Comparison of ENCODE assay signal across 14 mouse cellular contexts in the genomic region with DNA sequence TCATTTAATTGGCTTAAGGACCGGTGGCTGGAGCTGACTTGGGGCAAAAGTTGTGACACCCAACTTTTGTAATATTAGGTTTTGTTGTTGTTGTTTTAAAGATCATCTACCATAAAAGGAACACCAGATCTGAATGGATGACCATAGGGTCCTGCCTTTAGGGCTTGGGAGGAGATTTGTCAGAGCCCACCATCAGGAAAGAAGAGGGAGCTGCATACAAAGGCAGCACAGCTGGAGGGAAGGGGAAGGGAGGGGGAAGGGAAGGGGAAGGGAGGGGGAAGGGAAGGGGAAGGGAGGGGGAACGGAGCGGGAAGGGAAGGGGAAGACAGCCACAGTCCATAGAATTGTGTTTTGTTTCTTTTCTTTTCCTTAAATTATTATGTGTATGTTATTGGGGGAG. TPM values are rescaled to one million over a fixed set of nuclear protein-coding genes. Genes with fewer than 3 reads are reported as not detected.
DNase-seq lines count a peak whose midpoint lies in the region; ATAC-seq and TF ChIP-seq lines count a peak whose summit lies in the region.
"Had no signal": no experiment of that assay in that cellular context is flagged by ENCODE, and none has a peak within 500 bp of the region (broad histone marks: within the 10 kb centered on the region; RNA-seq: fewer than 3 reads in every experiment).

No protein-coding gene starts in this region.

- no peak for ATAC-seq in kidney, postnatal 0 days (replicated peaks; ENCODE audit: low FRiP score, low read depth)
- no peak for ATAC-seq in cerebellum, adult (ENCODE audit: insufficient number of reproducible peaks, low FRiP score, low TSS enrichment)

- H3K4me2 ChIP-seq in kidney, postnatal 0 days (ENCODE audit: low read length), result peak overlapping the region; percentile 83; the same call in 1 of the 2 replicates

- H3K9ac ChIP-seq in kidney, postnatal 0 days (ENCODE audit: low read depth, low read length), result no peak overlapping the region

- H3K27ac ChIP-seq in gastrocnemius, adult 2 months, result peak overlapping the region; percentile 88
- H3K27ac ChIP-seq in kidney, postnatal 0 days, result peak overlapping the region; percentile 73; the same call in 1 of the 2 replicates
- H3K27ac ChIP-seq in bone marrow macrophage, adult 2 months (ENCODE audit: insufficient read depth, low read depth, low read length), result peak overlapping the region; percentile 84
- peak overlapping the region; percentile 97 for H3K27ac ChIP-seq in macrophage
- H3K27ac ChIP-seq in hindbrain, embryonic 10.5 days, result no peak overlapping the region

- no peaks in the 10 kb centered on the region for H3K27me3 ChIP-seq in kidney, postnatal 0 days (ENCODE audit: insufficient read depth, low read length)
- H3K27me3 ChIP-seq in hindbrain, embryonic 10.5 days (ENCODE audit: insufficient read depth, poor library complexity, severe bottlenecking), result peaks cover 32% of the 10 kb centered on the region
- H3K27me3 ChIP-seq: Patski had no signal

- 33% methylated on average over 3 of the region's 3 CpGs for WGBS in kidney, postnatal 0 days
- 40% methylated on average over 1 of the region's 3 CpGs for WGBS in macrophage (ENCODE audit: missing documents)
- WGBS in hindbrain, embryonic 10.5 days, result 12% methylated on average over 3 of the region's 3 CpGs

- H3K36me3 ChIP-seq in kidney, postnatal 0 days (ENCODE audit: insufficient read depth, low read length), result no peaks in the 10 kb centered on the region
- H3K36me3 ChIP-seq in macrophage (ENCODE audit: inconsistent target), result peaks cover 7% of the 10 kb centered on the region; the same call in 1 of the 2 replicates
- no peaks in the 10 kb centered on the region for H3K36me3 ChIP-seq in hindbrain, embryonic 10.5 days

- TF ChIP-seq POLR2A in bone marrow macrophage, adult 2 months (IDR thresholded peaks at IDR 0.05; ENCODE audit: borderline replicate concordance, low read depth, low read length), result no peak

- H3K9me3 ChIP-seq in kidney, postnatal 0 days (replicated peaks; ENCODE audit: low read length), result no peaks in the 10 kb centered on the region
- no peaks in the 10 kb centered on the region for H3K9me3 ChIP-seq in hindbrain, embryonic 10.5 days

- TF ChIP-seq CTCF in gastrocnemius, adult 2 months (IDR thresholded peaks at IDR 0.05), result no peak
- no peak for TF ChIP-seq CTCF in kidney, postnatal 0 days (IDR thresholded peaks at IDR 0.05; ENCODE audit: low read depth)
- no peak for TF ChIP-seq CTCF in bone marrow macrophage, adult 2 months (IDR thresholded peaks at IDR 0.05; ENCODE audit: low read depth, low read length)

- H3K4me3 ChIP-seq in gastrocnemius, adult 2 months, result peak overlapping the region; percentile 73
- H3K4me3 ChIP-seq in kidney, postnatal 0 days (replicated peaks; ENCODE audit: low read depth, low read length), result no peak overlapping the region
- peak overlapping the region; percentile 96; the same call in 1 of the 2 replicates for H3K4me3 ChIP-seq in bone marrow macrophage, adult 2 months (ENCODE audit: insufficient read depth, low read length)
- H3K4me3 ChIP-seq in macrophage (ENCODE audit: inconsistent target), result peak overlapping the region; percentile 98
- no peak overlapping the region for H3K4me3 ChIP-seq in hindbrain, embryonic 10.5 days

- peaks cover 61% of the 10 kb centered on the region for H3K79me2 ChIP-seq in macrophage (ENCODE audit: inconsistent target)

- no peak for DNase-seq in gastrocnemius, adult 2 months
- no peak for DNase-seq in gastrocnemius, postnatal 10 days
- no peak for DNase-seq in kidney, postnatal 0 days (ENCODE audit: low spot score)
- no peak for DNase-seq in kidney, postnatal 4 days
- DNase-seq in hindbrain, embryonic 10.5 days (ENCODE audit: low spot score), result no peak
- DNase-seq: cerebellum, adult 11 months had no signal

- peaks cover 24% of the 10 kb centered on the region; the same call in 1 of the 2 replicates for H3K4me1 ChIP-seq in kidney, postnatal 0 days (replicated peaks; ENCODE audit: insufficient read depth, low read length)
- H3K4me1 ChIP-seq in bone marrow macrophage, adult 2 months (ENCODE audit: control insufficient read depth, insufficient read depth, low read length), result peaks cover 43% of the 10 kb centered on the region
- peaks cover 21% of the 10 kb centered on the region for H3K4me1 ChIP-seq in hindbrain, embryonic 10.5 days (replicated peaks)

- intact Hi-C loops in gastrocnemius, adult 2 months (cut with DNase I), result no loop called here

RNA-seq across cellular contexts. Expression of a gene that starts 0.8 kb away (rescaled TPM):
- 1 to 10 TPM; 5.9 to 9.0 TPM for total RNA-seq in gastrocnemius, adult 2 months (2021)
- total RNA-seq in gastrocnemius, postnatal 10 days (2021), result 10 to 100 TPM; 18.0 to 20.0 TPM
- 17.6 and 18.3 TPM in 2 replicates for polyA plus RNA-seq in kidney, postnatal 0 days (2015; fragmentation: Nextera tagmentation; extraction: Ambion mirVana)
- 85.2 and 95.7 TPM in 2 replicates for polyA plus RNA-seq in bone marrow macrophage, adult 2 months (2012; ENCODE audit: insufficient read depth, insufficient read length, missing spikeins)
- total RNA-seq in macrophage (2018; cell fraction: chromatin; rRNA removed), result 1,000 to 10,000 TPM in 1 of 26 experiments, 100 to 1,000 TPM in 25; 272 to 1,028 (median 411) TPM
- total RNA-seq in macrophage (2018; cell fraction: cytosol; rRNA removed), result 100 to 1,000 TPM; 113 to 207 (median 161) TPM
- 100 to 1,000 TPM; 245 to 755 (median 378) TPM for total RNA-seq in macrophage (2018; cell fraction: nucleus; rRNA removed)
- polyA plus RNA-seq in macrophage (2018), result 66.7 to 127 TPM (median 117 TPM) in 3 replicates
- 3.0 and 3.5 TPM in 2 replicates for polyA plus RNA-seq in hindbrain, embryonic 10.5 days (2016; fragmentation: Nextera tagmentation; extraction: Ambion mirVana)

RNA-seq across cellular contexts. Expression of a gene that starts 28.4 kb away (rescaled TPM):
- total RNA-seq in gastrocnemius, adult 2 months (2021), result 1 to 10 TPM; 3.8 to 4.6 TPM
- 1 to 10 TPM; 3.9 to 5.7 TPM for total RNA-seq in gastrocnemius, postnatal 10 days (2021)
- 10.9 and 12.1 TPM in 2 replicates for polyA plus RNA-seq in kidney, postnatal 0 days (2015; fragmentation: Nextera tagmentation; extraction: Ambion mirVana)
- polyA plus RNA-seq in bone marrow macrophage, adult 2 months (2012; ENCODE audit: insufficient read depth, insufficient read length, missing spikeins), result 6.0 and 7.2 TPM in 2 replicates
- 10 to 100 TPM in 11 of 26 experiments, 1 to 10 TPM in 15; 2.7 to 18.4 (median 8.4) TPM for total RNA-seq in macrophage (2018; cell fraction: chromatin; rRNA removed)
- total RNA-seq in macrophage (2018; cell fraction: cytosol; rRNA removed), result 1 to 10 TPM; 2.5 to 7.7 (median 5.8) TPM
- 10 to 100 TPM in 1 of 26 experiments, 1 to 10 TPM in 25; 1.9 to 10.7 (median 5.0) TPM for total RNA-seq in macrophage (2018; cell fraction: nucleus; rRNA removed)
- 5.1 to 8.0 TPM (median 5.6 TPM) in 3 replicates for polyA plus RNA-seq in macrophage (2018)
- polyA plus RNA-seq in hindbrain, embryonic 10.5 days (2016; fragmentation: Nextera tagmentation; extraction: Ambion mirVana), result 25.7 and 25.9 TPM in 2 replicates

RNA-seq across cellular contexts. Expression of a gene that starts 31.7 kb away (rescaled TPM):
- total RNA-seq in gastrocnemius, adult 2 months (2021), result not detected
- total RNA-seq in gastrocnemius, postnatal 10 days (2021), result not detected
- polyA plus RNA-seq in kidney, postnatal 0 days (2015; fragmentation: Nextera tagmentation; extraction: Ambion mirVana), result not detected in 2 replicates
- not detected in 2 replicates for polyA plus RNA-seq in bone marrow macrophage, adult 2 months (2012; ENCODE audit: insufficient read depth, insufficient read length, missing spikeins)
- total RNA-seq in macrophage (2018; cell fraction: chromatin; rRNA removed), result not detected
- under 1 TPM in 1 of 26 experiments, not detected in 25; 0.29 TPM for total RNA-seq in macrophage (2018; cell fraction: cytosol; rRNA removed)
- total RNA-seq in macrophage (2018; cell fraction: nucleus; rRNA removed), result not detected
- not detected in 3 replicates for polyA plus RNA-seq in macrophage (2018)
- polyA plus RNA-seq in hindbrain, embryonic 10.5 days (2016; fragmentation: Nextera tagmentation; extraction: Ambion mirVana), result not detected in 2 replicates
- total RNA-seq: adrenal gland, postnatal 10 days; granulocyte monocyte progenitor cell, adult 5-6 weeks had no signal
- polyA plus RNA-seq: forebrain, embryonic 14.5 days; kidney, embryonic 14.5 days had no signal

RNA-seq across cellular contexts. Expression of a gene that starts 43.1 kb away (rescaled TPM):
- total RNA-seq in gastrocnemius, adult 2 months (2021), result 10 to 100 TPM in 1 of 2 experiments, 1 to 10 TPM in 1; 6.1 to 11.2 TPM
- 10 to 100 TPM; 27.2 to 30.4 TPM for total RNA-seq in gastrocnemius, postnatal 10 days (2021)
- polyA plus RNA-seq in kidney, postnatal 0 days (2015; fragmentation: Nextera tagmentation; extraction: Ambion mirVana), result 149 and 169 TPM in 2 replicates
- 259 and 279 TPM in 2 replicates for polyA plus RNA-seq in bone marrow macrophage, adult 2 months (2012; ENCODE audit: insufficient read depth, insufficient read length, missing spikeins)
- 100 to 1,000 TPM in 11 of 26 experiments, 10 to 100 TPM in 15; 63.8 to 196 (median 95.8) TPM for total RNA-seq in macrophage (2018; cell fraction: chromatin; rRNA removed)
- 100 to 1,000 TPM; 375 to 645 (median 470) TPM for total RNA-seq in macrophage (2018; cell fraction: cytosol; rRNA removed)
- total RNA-seq in macrophage (2018; cell fraction: nucleus; rRNA removed), result 100 to 1,000 TPM; 156 to 532 (median 386) TPM
- 284 to 556 TPM (median 477 TPM) in 3 replicates for polyA plus RNA-seq in macrophage (2018)
- polyA plus RNA-seq in hindbrain, embryonic 10.5 days (2016; fragmentation: Nextera tagmentation; extraction: Ambion mirVana), result 57.4 and 75.7 TPM in 2 replicates

Comparison
In these comparisons a context has a peak if more than half of its experiments do, and no peak if none do; other contexts are left out.
1. H3K4me3 ChIP-seq: peak in gastrocnemius, adult 2 months (single experiment), bone marrow macrophage, adult 2 months (single experiment) and macrophage (single experiment); none in kidney, postnatal 0 days (single experiment) and hindbrain, embryonic 10.5 days (single experiment).